Mouse (Mus musculus): Measurements from ENCODE around the gene Galk1. TPM values are rescaled to one million over a fixed set of nuclear protein-coding genes. Genes with fewer than 3 reads are reported as not detected.

Galk1 gene
- polyA plus RNA-seq, 1 experiment = 150 TPM

DNA sequence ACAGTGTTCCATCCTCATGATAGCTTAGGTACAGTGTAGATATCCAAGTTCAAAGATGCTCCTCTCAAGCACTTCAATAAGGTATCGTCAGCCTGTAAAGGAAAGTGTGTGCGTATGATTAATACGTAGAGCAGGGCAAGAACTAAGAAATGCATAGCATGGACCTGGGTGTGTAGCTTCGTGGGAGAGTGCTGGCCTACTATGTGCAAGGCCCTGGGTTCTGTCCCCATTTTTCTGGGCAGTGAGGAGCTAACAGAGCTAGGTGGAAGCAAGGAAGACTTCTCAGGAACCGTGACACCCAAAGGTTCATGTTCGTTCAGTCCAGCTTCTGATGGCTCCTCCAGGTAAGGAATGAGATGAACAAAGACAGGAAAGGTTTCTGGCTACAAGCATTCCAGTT, 32.7 kb upstream of the Galk1 start:
- no peak overlapping the region for H3ac ChIP-seq (ENCODE audit: control insufficient read depth, insufficient read length, low read depth)

DNA sequence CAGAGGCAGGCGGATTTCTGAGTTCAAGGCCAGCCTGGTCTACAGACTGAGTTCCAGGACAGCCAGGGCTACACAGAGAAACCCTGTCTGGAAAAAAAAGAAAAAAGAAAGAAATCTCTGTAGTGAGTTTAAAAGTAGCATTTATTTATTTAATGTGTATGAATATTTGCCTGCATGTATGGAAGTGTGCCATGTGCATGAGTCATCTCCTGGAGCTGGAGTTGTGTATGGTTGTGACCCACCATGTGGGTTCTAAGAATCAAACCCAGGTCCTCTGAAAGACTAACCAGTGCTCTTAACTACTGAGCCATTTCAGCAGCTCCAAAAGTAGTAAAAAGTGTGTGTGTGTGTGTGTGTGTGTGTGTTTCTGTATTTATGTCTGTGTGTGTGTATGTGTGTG, 30.8 kb upstream of the Galk1 start:
- Histone ChIP-seq H3K79me2 (ENCODE audit: control insufficient read depth, insufficient read depth) (peaks cover 89% of the 10 kb centered on the region), H3K36me3 (ENCODE audit: control insufficient read depth, insufficient read depth) (peaks cover 53% of the 10 kb centered on the region), H3K27me3 (ENCODE audit: control insufficient read depth, insufficient read depth, insufficient read length) (no peaks in the 10 kb centered on the region), H3K4me3 (ENCODE audit: insufficient read depth, poor library complexity, severe bottlenecking) (no peak overlapping the region), H3ac (ENCODE audit: control insufficient read depth, insufficient read length, low read depth) (no peak overlapping the region), H3K79me3 (ENCODE audit: low read depth) (peaks cover 57% of the 10 kb centered on the region)
- TF ChIP-seq MYOG (IDR thresholded peaks at IDR 0.05; ENCODE audit: control insufficient read depth, extremely low read depth, insufficient read length) = no peak
- no peak for TF ChIP-seq MAX (IDR thresholded peaks at IDR 0.05)
- TF ChIP-seq CEBPB (IDR thresholded peaks at IDR 0.05; ENCODE audit: low read depth) = no peak
- TF ChIP-seq USF1 (IDR thresholded peaks at IDR 0.05; ENCODE audit: low read depth) = no peak
- TF ChIP-seq FOSL1 (IDR thresholded peaks at IDR 0.05; ENCODE audit: insufficient read depth, low read length, poor library complexity, severe bottlenecking) = no peak
- no peak for TF ChIP-seq CTCF (IDR thresholded peaks at IDR 0.05; ENCODE audit: control insufficient read depth, insufficient read depth, insufficient read length)
- no peak for TF ChIP-seq MYOD1 (IDR thresholded peaks at IDR 0.05; ENCODE audit: control insufficient read depth, insufficient read length, low read depth)

More for the DNA sequence above, 32.7 kb upstream of the Galk1 start:
- H3K79me2 ChIP-seq (ENCODE audit: control insufficient read depth, insufficient read depth) = peaks cover 70% of the 10 kb centered on the region
- peaks cover 46% of the 10 kb centered on the region for H3K36me3 ChIP-seq (ENCODE audit: control insufficient read depth, insufficient read depth)
- H3K79me3 ChIP-seq (ENCODE audit: low read depth) = peaks cover 42% of the 10 kb centered on the region
- no peak overlapping the region for H3K4me3 ChIP-seq (ENCODE audit: insufficient read depth, poor library complexity, severe bottlenecking)
- no peaks in the 10 kb centered on the region for H3K27me3 ChIP-seq (ENCODE audit: control insufficient read depth, insufficient read depth, insufficient read length)
- TF ChIP-seq MYOD1 (IDR thresholded peaks at IDR 0.05; ENCODE audit: control insufficient read depth, insufficient read length, low read depth) (no peak), USF1 (IDR thresholded peaks at IDR 0.05; ENCODE audit: low read depth) (no peak), FOSL1 (IDR thresholded peaks at IDR 0.05; ENCODE audit: insufficient read depth, low read length, poor library complexity, severe bottlenecking) (no peak), CTCF (IDR thresholded peaks at IDR 0.05; ENCODE audit: control insufficient read depth, insufficient read depth, insufficient read length) (no peak), MYOG (IDR thresholded peaks at IDR 0.05; ENCODE audit: control insufficient read depth, extremely low read depth, insufficient read length) (no peak), MAX (IDR thresholded peaks at IDR 0.05) (no peak), CEBPB (IDR thresholded peaks at IDR 0.05; ENCODE audit: low read depth) (no peak)

GRCm38 (mm10) chr11:116042372-116043138, 30.0 kb upstream of the Galk1 start:
- TF ChIP-seq MYOD1 (IDR thresholded peaks at IDR 0.05; ENCODE audit: control insufficient read depth, insufficient read length, low read depth) (no peak), CTCF (IDR thresholded peaks at IDR 0.05; ENCODE audit: control insufficient read depth, insufficient read depth, insufficient read length) (no peak), USF1 (IDR thresholded peaks at IDR 0.05; ENCODE audit: low read depth) (no peak), MYOG (IDR thresholded peaks at IDR 0.05; ENCODE audit: control insufficient read depth, extremely low read depth, insufficient read length) (no peak), MAX (IDR thresholded peaks at IDR 0.05) (no peak), CEBPB (IDR thresholded peaks at IDR 0.05; ENCODE audit: low read depth) (no peak), FOSL1 (IDR thresholded peaks at IDR 0.05; ENCODE audit: insufficient read depth, low read length, poor library complexity, severe bottlenecking) (no peak)
- Histone ChIP-seq H3K36me3 (ENCODE audit: control insufficient read depth, insufficient read depth) (peaks cover 54% of the 10 kb centered on the region), H3K27me3 (ENCODE audit: control insufficient read depth, insufficient read depth, insufficient read length) (no peaks in the 10 kb centered on the region), H3ac (ENCODE audit: control insufficient read depth, insufficient read length, low read depth) (no peak overlapping the region), H3K79me2 (ENCODE audit: control insufficient read depth, insufficient read depth) (peaks cover 96% of the 10 kb centered on the region), H3K4me3 (ENCODE audit: insufficient read depth, poor library complexity, severe bottlenecking) (no peak overlapping the region), H3K79me3 (ENCODE audit: low read depth) (peaks cover 64% of the 10 kb centered on the region)

GRCm38 (mm10) chr11:116041833-116042232, 29.3 kb upstream of the Galk1 start:
- H3K79me3 ChIP-seq (ENCODE audit: low read depth) = peaks cover 70% of the 10 kb centered on the region
- H3K27me3 ChIP-seq (ENCODE audit: control insufficient read depth, insufficient read depth, insufficient read length) = no peaks in the 10 kb centered on the region
- TF ChIP-seq MAX (IDR thresholded peaks at IDR 0.05) (no peak), MYOG (IDR thresholded peaks at IDR 0.05; ENCODE audit: control insufficient read depth, extremely low read depth, insufficient read length) (no peak), USF1 (IDR thresholded peaks at IDR 0.05; ENCODE audit: low read depth) (no peak), CEBPB (IDR thresholded peaks at IDR 0.05; ENCODE audit: low read depth) (no peak), MYOD1 (IDR thresholded peaks at IDR 0.05; ENCODE audit: control insufficient read depth, insufficient read length, low read depth) (no peak), CTCF (IDR thresholded peaks at IDR 0.05; ENCODE audit: control insufficient read depth, insufficient read depth, insufficient read length) (no peak), FOSL1 (IDR thresholded peaks at IDR 0.05; ENCODE audit: insufficient read depth, low read length, poor library complexity, severe bottlenecking) (no peak)
- H3K4me3 ChIP-seq (ENCODE audit: insufficient read depth, poor library complexity, severe bottlenecking) = no peak overlapping the region
- no peak overlapping the region for H3ac ChIP-seq (ENCODE audit: control insufficient read depth, insufficient read length, low read depth)
- H3K36me3 ChIP-seq (ENCODE audit: control insufficient read depth, insufficient read depth) = peaks cover 55% of the 10 kb centered on the region
- H3K79me2 ChIP-seq (ENCODE audit: control insufficient read depth, insufficient read depth) = peaks cover 100% of the 10 kb centered on the region

- peaks cover 77% of the 10 kb centered on the region for H3K79me3 ChIP-seq (ENCODE audit: low read depth)
- H3K4me3 ChIP-seq (ENCODE audit: insufficient read depth, poor library complexity, severe bottlenecking) = no peak overlapping the region
- H3K36me3 ChIP-seq (ENCODE audit: control insufficient read depth, insufficient read depth) = peaks cover 53% of the 10 kb centered on the region
- TF ChIP-seq MAX (IDR thresholded peaks at IDR 0.05) (no peak), CTCF (IDR thresholded peaks at IDR 0.05; ENCODE audit: control insufficient read depth, insufficient read depth, insufficient read length) (no peak)
- no peaks in the 10 kb centered on the region for H3K27me3 ChIP-seq (ENCODE audit: control insufficient read depth, insufficient read depth, insufficient read length)
- H3ac ChIP-seq (ENCODE audit: control insufficient read depth, insufficient read length, low read depth) = no peak overlapping the region
- peaks cover 100% of the 10 kb centered on the region for H3K79me2 ChIP-seq (ENCODE audit: control insufficient read depth, insufficient read depth)
These were observed 28.1 kb upstream of the Galk1 start for GRCm38 (mm10) chr11:116040593-116040992.
